Mouse (Mus musculus): ENCODE data around the gene Cyb561d2. TPM values are rescaled to one million over a fixed set of nuclear protein-coding genes. Genes with fewer than 3 reads are reported as not detected.

The Cyb561d2 gene
- total RNA-seq (2012; rRNA removed) (38.1 and 38.3 TPM in 2 replicates), polyA plus RNA-seq (2012; ENCODE audit: insufficient read depth in 1 of 2, insufficient read length in 2 of 2, low read depth in 1 of 2, low replicate concordance in 2 of 2, missing spikeins in 1 of 2) (10 to 100 TPM in 1 of 2 experiments, not detected in 1; 37.8 TPM)

GRCm38 (mm10) chr9:107541474-107542351 lies at the start of gene Cyb561d2, which contains the start of gene Nprl2:
Gene Cyb561d2, minus strand, starts transcription at chr9:107542193.
Gene Nprl2, plus strand, starts transcription at chr9:107542226.
- no peaks in the 10 kb centered on the region for H3K9me3 ChIP-seq (replicated peaks; ENCODE audit: insufficient read depth, low read length)
- peak; percentile 97 for DNase-seq (ENCODE audit: low read depth, low spot score)
- H3K79me2 ChIP-seq (ENCODE audit: control insufficient read depth, insufficient read depth, low read length, poor library complexity), result peaks cover 16% of the 10 kb centered on the region
- peak within 1 kb of the TSS; percentile 82 for H3K9ac ChIP-seq (ENCODE audit: control insufficient read depth, low read depth, low read length, poor library complexity, severe bottlenecking)
- H3K4me3 ChIP-seq (ENCODE audit: control insufficient read depth in 1 of 2, insufficient read depth in 1 of 2, low read depth in 2 of 2, low read length in 2 of 2), result peak within 1 kb of the TSS; percentile 72 to 90
- H3K36me3 ChIP-seq (ENCODE audit: control insufficient read depth in 1 of 2, insufficient read depth in 2 of 2, low read length in 2 of 2), result peaks cover 0 to 6% of the 10 kb centered on the region in 2 experiments; a peak in 2 of 4 replicates
- H3K27ac ChIP-seq (ENCODE audit: control insufficient read depth, low read depth, low read length), result peak within 1 kb of the TSS; percentile 83
- no peaks in the 10 kb centered on the region for H3K27me3 ChIP-seq (ENCODE audit: control insufficient read depth in 1 of 2, insufficient read depth in 2 of 2, low read length in 2 of 2)
- H3K4me1 ChIP-seq (ENCODE audit: control insufficient read depth in 1 of 2, insufficient read depth in 2 of 2, low read length in 2 of 2), result peaks cover 0 to 13% of the 10 kb centered on the region in 2 experiments; a peak in 1 of 4 replicates
- TF ChIP-seq ZMIZ1 (IDR thresholded peaks at IDR 0.05; ENCODE audit: low read depth, low read length) (no peak), MAX (IDR thresholded peaks at IDR 0.05; ENCODE audit: low read length) (peak; percentile 10; the same call in 1 of the 2 replicates), EP300 (IDR thresholded peaks at IDR 0.05; ENCODE audit: low read depth in 1 of 2, low read length in 2 of 2) (no peak), POLR2AphosphoS2 (IDR thresholded peaks at IDR 0.05; ENCODE audit: low read length) (0 out of 2 replicates have a peak, but pooled peaks have one; percentile 67), SIN3A (IDR thresholded peaks at IDR 0.05; ENCODE audit: low read length) (peak; percentile 95), JUND (IDR thresholded peaks at IDR 0.05; ENCODE audit: low read depth, low read length) (no peak), ZC3H11A (IDR thresholded peaks at IDR 0.05; ENCODE audit: low read depth, low read length) (no peak), NELFE (IDR thresholded peaks at IDR 0.05; ENCODE audit: low read depth, low read length) (peak; percentile 82), RAD21 (IDR thresholded peaks at IDR 0.05; ENCODE audit: low read depth, low read length) (no peak), ELF1 (IDR thresholded peaks at IDR 0.05; ENCODE audit: low read depth, low read length) (peak; percentile 91), CTCF (IDR thresholded peaks at IDR 0.05 in 2 of 3, conservative IDR thresholded peaks at IDR 0.05 in 1 of 3; ENCODE audit: control insufficient read depth in 1 of 3, insufficient read depth in 1 of 3, low read depth in 2 of 3, low read length in 3 of 3, poor library complexity in 1 of 3, severe bottlenecking in 1 of 3) (no peak), MXI1 (IDR thresholded peaks at IDR 0.05; ENCODE audit: low read depth, low read length) (peak; percentile 83), USF1 (IDR thresholded peaks at IDR 0.05; ENCODE audit: low read depth, low read length) (no peak), MAZ (IDR thresholded peaks at IDR 0.05; ENCODE audit: low read depth, low read length) (no peak; the same call in 1 of the 2 replicates), CHD1 (IDR thresholded peaks at IDR 0.05; ENCODE audit: low read depth, low read length) (no peak), KAT2A (conservative IDR thresholded peaks at IDR 0.05; ENCODE audit: low read depth, low read length) (peak; percentile 99), ZNF384 (IDR thresholded peaks at IDR 0.05; ENCODE audit: low read depth, low read length) (no peak), TBP (IDR thresholded peaks at IDR 0.05; ENCODE audit: low read depth, low read length) (peak; percentile 74), POLR2A (IDR thresholded peaks at IDR 0.05; ENCODE audit: control insufficient read depth in 1 of 2, insufficient read depth in 1 of 2, low read depth in 1 of 2, low read length in 2 of 2, poor library complexity in 1 of 2) (peak; percentile 48 to 83; a peak in 3 of 4 replicates), GABPA (IDR thresholded peaks at IDR 0.05; ENCODE audit: low read depth, low read length) (no peak), TCF12 (IDR thresholded peaks at IDR 0.05; ENCODE audit: low read depth, low read length) (no peak; the same call in 1 of the 2 replicates), BHLHE40 (IDR thresholded peaks at IDR 0.05; ENCODE audit: borderline replicate concordance, low read depth, low read length) (no peak), MYB (IDR thresholded peaks at IDR 0.05; ENCODE audit: low read depth, low read length) (peak; percentile 57; the same call in 1 of the 2 replicates), SMC3 (IDR thresholded peaks at IDR 0.05; ENCODE audit: low read depth, low read length) (no peak), HCFC1 (IDR thresholded peaks at IDR 0.05; ENCODE audit: low read depth, low read length) (peak; percentile 99), USF2 (IDR thresholded peaks at IDR 0.05; ENCODE audit: borderline replicate concordance in 1 of 2, insufficient read depth in 1 of 2, low read depth in 1 of 2, low read length in 2 of 2) (no peak), UBTF (IDR thresholded peaks at IDR 0.05; ENCODE audit: borderline replicate concordance, insufficient read depth, low read depth, low read length) (no peak), RCOR1 (IDR thresholded peaks at IDR 0.05; ENCODE audit: low read depth, low read length) (no peak), CHD2 (IDR thresholded peaks at IDR 0.05; ENCODE audit: low read length) (peak; percentile 77), MYC (IDR thresholded peaks at IDR 0.05; ENCODE audit: low read depth, low read length) (peak; percentile 89), NRF1 (IDR thresholded peaks at IDR 0.05; ENCODE audit: insufficient read depth, low read depth, low read length, poor library complexity, severe bottlenecking) (peak; percentile 89), ETS1 (IDR thresholded peaks at IDR 0.05; ENCODE audit: low read depth, low read length) (no peak), MAFK (IDR thresholded peaks at IDR 0.05; ENCODE audit: borderline replicate concordance, low read depth, low read length) (no peak), MEF2A (IDR thresholded peaks at IDR 0.05; ENCODE audit: extremely low read depth, insufficient replicate concordance, low read depth, low read length, poor library complexity, severe bottlenecking) (no peak), GATA1 (IDR thresholded peaks at IDR 0.05; ENCODE audit: low read depth, low read length) (no peak)

All from MEL (cell line).